Mouse (Mus musculus) inflammation-experienced regulatory T-cells, adult 16 weeks (primary cell): ENCODE measurements around the gene Tubgcp2. TPM values are rescaled to one million over a fixed set of nuclear protein-coding genes. Genes with fewer than 3 reads are reported as not detected.

Experiments used
- polyA plus RNA-seq: library from polyadenylated mRNA; unstranded; fragments of 100-300 nt; shearing (Covaris generic); gene quantifications from one replicate; pipeline ENCODE4 v1.2.1, GENCODE M21; 2017

Tubgcp2 gene
- polyA plus RNA-seq, result 46.5 TPM

GRCm38 (mm10) chr7:140036281-140037170, at the start of gene Tubgcp2, which contains the start of gene Zfp511:
Gene Tubgcp2, minus strand, starts transcription at chr7:140036669.
Gene Zfp511, plus strand, starts transcription at chr7:140036391.

GRCm38 (mm10) chr7:140082242-140082678, 45.8 kb upstream of the Tubgcp2 start, which contains the start of gene Caly:
Gene Caly, minus strand, starts transcription at chr7:140082548.

GRCm38 (mm10) chr7:140048361-140049114, 12.1 kb upstream of the Tubgcp2 start, which contains the start of gene Msx3:
Gene Msx3, minus strand, starts transcription at chr7:140049089.

GRCm38 (mm10) chr7:139992406-139992805, 44.1 kb downstream of the Tubgcp2 start, which contains the start of gene Adam8:
Gene Adam8, minus strand, starts transcription at chr7:139992562.

GRCm38 (mm10) chr7:139978278-139978892, 58.1 kb downstream of the Tubgcp2 start, which contains the start of gene 6430531B16Rik:
Gene 6430531B16Rik, minus strand, starts transcription at chr7:139978755.

Other genes starting within 250 kb of the Tubgcp2 start
- not detected for gene Adgra1, start 202.5 kb downstream of the Tubgcp2 start, polyA plus RNA-seq
- gene Kndc1, start 142.0 kb downstream of the Tubgcp2 start, polyA plus RNA-seq, result 0.72 TPM
- 7.0 TPM for gene Utf1, start 92.9 kb downstream of the Tubgcp2 start, polyA plus RNA-seq
- 0.40 TPM for gene 6430531B16Rik, start 57.9 kb downstream of the Tubgcp2 start, polyA plus RNA-seq
- 21.5 TPM for gene Adam8, start 44.1 kb downstream of the Tubgcp2 start, polyA plus RNA-seq
- gene Zfp511, start 278 bp downstream of the Tubgcp2 start, polyA plus RNA-seq, result 58.5 TPM
- gene Msx3, start 12.4 kb upstream of the Tubgcp2 start, polyA plus RNA-seq, result not detected
- not detected for gene Caly, start 45.9 kb upstream of the Tubgcp2 start, polyA plus RNA-seq
- not detected for gene Prap1, start 56.7 kb upstream of the Tubgcp2 start, polyA plus RNA-seq
- 13.4 TPM for gene Fuom, start 65.8 kb upstream of the Tubgcp2 start, polyA plus RNA-seq
- gene Paox, start 79.1 kb upstream of the Tubgcp2 start, polyA plus RNA-seq, result 3.0 TPM
- 64.7 TPM for gene Echs1, start 79.8 kb upstream of the Tubgcp2 start, polyA plus RNA-seq
- gene Mtg1, start 100.9 kb upstream of the Tubgcp2 start, polyA plus RNA-seq, result 33.7 TPM
- not detected for gene Sprn, start 118.2 kb upstream of the Tubgcp2 start, polyA plus RNA-seq
- not detected for gene Olfr522, start 128.1 kb upstream of the Tubgcp2 start, polyA plus RNA-seq
- not detected for gene Olfr523, start 136.5 kb upstream of the Tubgcp2 start, polyA plus RNA-seq
- not detected for gene Olfr524, start 169.3 kb upstream of the Tubgcp2 start, polyA plus RNA-seq
- gene Cd163l1, start 181.6 kb upstream of the Tubgcp2 start, polyA plus RNA-seq, result 0.12 TPM
- gene 5830411N06Rik, start 210.6 kb upstream of the Tubgcp2 start, polyA plus RNA-seq, result 0.49 TPM